Mouse (Mus musculus) frontal cortex, postnatal 25 days (tissue): ENCODE data around the gene H13.

Experiments
- DNase-seq, 2 experiments: peaks; one replicate each; pipeline ENCODE4 v3.0.0; 2022; ENCODE audit warnings: low spot score in 2 of 2

The H13 gene

DNA sequence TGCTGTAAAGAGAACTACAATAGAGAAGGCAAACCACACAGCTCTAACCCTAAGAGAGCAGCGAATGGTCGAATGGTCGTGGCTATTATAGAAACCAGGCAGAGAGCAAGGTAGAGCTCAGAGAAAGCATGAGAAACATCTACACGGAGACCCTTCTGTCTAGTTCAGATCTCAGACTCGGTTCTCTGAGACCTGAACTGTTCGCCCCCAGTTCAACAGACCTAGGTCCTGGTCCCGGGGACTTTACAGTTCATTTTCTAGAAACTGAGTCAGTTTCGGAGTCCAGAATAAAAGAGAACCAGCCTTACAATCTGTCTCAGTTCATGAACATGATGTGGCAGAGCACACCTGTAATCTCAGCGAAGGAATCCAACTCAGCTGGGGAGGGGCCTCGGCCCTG lies 65.2 kb downstream of the H13 start:
- no peak for DNase-seq

GRCm38 (mm10) chr2:152734984-152735383 lies 65.7 kb downstream of the H13 start:
- peak; percentile 67 to 85 for DNase-seq

DNA sequence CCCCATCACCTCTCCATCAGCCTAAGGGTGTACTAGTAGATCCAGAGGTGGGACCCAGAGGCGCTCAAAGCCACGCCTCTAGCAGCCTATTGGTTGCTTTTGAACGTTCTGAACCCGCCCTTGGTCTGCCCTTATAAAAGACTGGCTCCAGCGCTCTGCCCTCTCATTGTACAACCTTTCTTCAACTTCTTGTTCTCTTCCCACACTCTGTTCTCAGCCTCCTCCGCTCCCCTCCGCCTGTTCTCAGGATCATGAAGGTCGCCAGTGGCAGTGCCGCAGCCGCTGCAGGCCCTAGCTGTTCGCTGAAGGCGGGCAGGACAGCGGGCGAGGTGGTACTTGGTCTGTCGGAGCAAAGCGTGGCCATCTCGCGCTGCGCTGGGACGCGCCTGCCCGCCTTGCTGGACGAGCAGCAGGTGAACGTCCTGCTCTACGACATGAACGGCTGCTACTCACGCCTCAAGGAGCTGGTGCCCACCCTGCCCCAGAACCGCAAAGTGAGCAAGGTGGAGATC lies 66.9 kb downstream of the H13 start, which contains the start of gene Id1:
Id1 (plus strand) TSS at position 162 of the 512 bp plus-strand sequence.
- DNase-seq, result peak; percentile 49 to 62

- DNase-seq, result no peak
Measured at GRCm38 (mm10) chr2:152736748-152737147, 67.5 kb downstream of the H13 start.

GRCm38 (mm10) chr2:152737306-152738221 lies 68.3 kb downstream of the H13 start:
- no peak for DNase-seq

GRCm38 (mm10) chr2:152738341-152738740 lies 69.1 kb downstream of the H13 start:
- no peak for DNase-seq

GRCm38 (mm10) chr2:152739031-152739841 lies 70.0 kb downstream of the H13 start:
- no peak for DNase-seq

GRCm38 (mm10) chr2:152739842-152740260 lies 70.6 kb downstream of the H13 start:
- no peak for DNase-seq

DNA sequence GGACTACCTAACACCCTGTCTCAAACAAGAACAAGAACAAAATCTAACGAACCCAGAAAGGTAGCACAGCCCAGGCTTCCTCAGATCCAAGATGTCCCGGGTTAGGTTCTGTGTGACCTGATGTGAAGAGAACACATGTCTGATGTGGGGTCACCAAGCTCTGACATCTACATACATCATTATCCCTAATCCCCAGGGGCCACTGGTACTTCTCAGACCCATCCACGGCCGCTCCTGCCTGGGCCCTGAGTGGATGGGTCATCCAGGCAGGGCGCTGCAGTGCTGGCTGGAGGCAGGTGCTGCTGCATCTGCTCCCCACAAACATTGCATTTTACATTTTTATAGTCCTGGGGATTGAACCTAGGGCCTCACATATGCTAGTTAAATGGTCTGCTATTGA lies 71.2 kb downstream of the H13 start:
- no peak for DNase-seq

GRCm38 (mm10) chr2:152741153-152742041 lies 72.1 kb downstream of the H13 start:
- no peak for DNase-seq

DNA sequence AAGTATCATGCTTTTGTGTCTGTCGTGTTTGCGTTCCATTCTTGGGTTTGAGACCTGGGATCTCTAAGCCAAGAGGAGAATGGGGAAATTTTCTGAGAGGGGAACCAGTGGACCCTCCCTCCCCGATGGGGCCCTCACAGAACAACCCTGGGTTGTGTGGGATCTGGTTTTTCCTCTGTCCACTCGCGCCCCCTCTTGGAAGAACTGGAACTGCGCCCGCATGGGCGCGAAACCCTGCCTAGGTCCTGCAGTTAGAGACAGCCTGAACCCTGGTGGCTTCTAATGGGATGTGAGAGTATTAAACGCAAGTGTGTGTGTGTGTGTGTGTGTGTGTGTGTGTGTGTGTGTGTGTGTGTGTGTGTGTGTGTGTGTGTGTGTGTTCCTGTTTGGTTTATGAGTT lies 73.2 kb downstream of the H13 start:
- no peak for DNase-seq

- no peak for DNase-seq
Measured at GRCm38 (mm10) chr2:152753944-152754711, 84.9 kb downstream of the H13 start, which contains the start of gene Cox4i2. Gene Cox4i2 (plus strand): TSS chr2:152754173.

GRCm38 (mm10) chr2:152756474-152757393 lies 87.5 kb downstream of the H13 start:
- DNase-seq, result no peak

DNA sequence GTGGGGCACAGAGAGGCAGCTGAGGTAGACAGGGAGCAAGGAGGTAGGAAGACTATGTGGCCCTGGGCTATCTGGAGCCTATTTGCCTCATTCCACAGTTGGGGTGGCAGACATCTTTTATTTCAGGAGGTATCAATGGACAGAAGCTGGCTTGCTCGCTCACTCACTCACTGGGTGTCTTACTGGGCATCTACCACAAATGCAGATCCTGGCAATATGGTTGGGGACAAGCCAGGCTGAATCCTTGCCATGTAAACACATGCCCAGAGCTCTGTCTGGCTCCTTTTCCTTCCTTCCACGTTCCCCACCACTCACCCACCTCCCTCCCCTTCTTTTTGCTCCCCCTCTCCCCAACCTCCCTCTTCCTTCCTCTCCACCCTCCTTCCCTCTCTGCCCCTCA lies 88.2 kb downstream of the H13 start:
- no peak for DNase-seq
